Mouse (Mus musculus) forebrain, postnatal 0 days (tissue): ENCODE results near the gene Ube2o. TPM values are rescaled to one million over a fixed set of nuclear protein-coding genes. Genes with fewer than 3 reads are reported as not detected.

ENCODE experiments used
- ATAC-seq: fragments of 200-750 bp; cut with Nextera tagmentation; 2 replicates; pipeline ENCODE4 v1.8.0; 2017; ENCODE audit warnings: mild to moderate bottlenecking, moderate library complexity
- DNase-seq: peaks from one replicate; pipeline ENCODE4 v3.0.0-alpha.2; 2015
- H3K27ac ChIP-seq: fragments of 300-500 bp; sonication (generic); 2 replicates; pipeline ENCODE4 v1.5.1; 2014; ENCODE audit warnings: low read depth, mild to moderate bottlenecking, antibody characterized with exemption, low read length, moderate library complexity, mixed read lengths
- H3K27me3 ChIP-seq: fragments of 300-500 bp; sonication (generic); 2 replicates; pipeline ENCODE4 v1.6.1; 2014; ENCODE audit warnings: mild to moderate bottlenecking, low read length, mixed read lengths; ENCODE audit not compliant: insufficient read depth
- H3K36me3 ChIP-seq: fragments of 300-500 bp; sonication (generic); 2 replicates; pipeline ENCODE4 v1.6.1; 2014; ENCODE audit warnings: mild to moderate bottlenecking, moderate library complexity; ENCODE audit not compliant: insufficient read depth
- H3K4me1 ChIP-seq: fragments of 300-500 bp; sonication (generic); 2 replicates; pipeline ENCODE4 v1.6.1; 2014; ENCODE audit warnings: antibody characterized with exemption; ENCODE audit not compliant: insufficient read depth
- H3K4me2 ChIP-seq: fragments of 300-500 bp; sonication (generic); 2 replicates; pipeline ENCODE4 v1.6.1; 2014; ENCODE audit warnings: low read depth, mild to moderate bottlenecking, moderate library complexity
- H3K4me3 ChIP-seq: fragments of 300-500 bp; sonication (generic); 2 replicates; pipeline ENCODE4 v1.5.1; 2014; ENCODE audit warnings: low read depth, low read length, mixed read lengths
- H3K9ac ChIP-seq: fragments of 300-500 bp; sonication (generic); 2 replicates; pipeline ENCODE4 v1.6.1; 2014; ENCODE audit warnings: mild to moderate bottlenecking
- H3K9me3 ChIP-seq: fragments of 300-500 bp; sonication (generic); 2 replicates; pipeline ENCODE4 v1.6.1; 2016; ENCODE audit warnings: low read length
- CTCF ChIP-seq: sonication (generic); IDR thresholded peaks from 2 replicates; pipeline ENCODE4 v1.5.1; 2016; ENCODE audit warnings: antibody characterized with exemption, control low read depth, low read depth
- WGBS: fragments of 180-500 bp; shearing (Covaris S2); extraction: QIAGEN DNeasy Blood & Tissue Kit; methylation state at CpG from one replicate; pipeline ENCODE4 v1.1.7; 2014; 5-methylcytosine and 5-hydroxymethylcytosine counted together
- polyA plus RNA-seq: library from polyadenylated mRNA; unstranded; fragments of >200 nt; fragmentation: Nextera tagmentation; extraction: Ambion mirVana; gene quantifications from 2 replicates; pipeline ENCODE4 v1.2.1, GENCODE M21; 2015
- total RNA-seq: library from RNA; depleted of rRNA; stranded (reverse); fragments of >200 nt; gene quantifications from 2 replicates; pipeline ENCODE4 v1.2.3, GENCODE M21; 2014

Ube2o gene
- total and polyA plus RNA-seq, 2 experiments from 2014 or later, result 32.1 to 94.1 TPM

DNA sequence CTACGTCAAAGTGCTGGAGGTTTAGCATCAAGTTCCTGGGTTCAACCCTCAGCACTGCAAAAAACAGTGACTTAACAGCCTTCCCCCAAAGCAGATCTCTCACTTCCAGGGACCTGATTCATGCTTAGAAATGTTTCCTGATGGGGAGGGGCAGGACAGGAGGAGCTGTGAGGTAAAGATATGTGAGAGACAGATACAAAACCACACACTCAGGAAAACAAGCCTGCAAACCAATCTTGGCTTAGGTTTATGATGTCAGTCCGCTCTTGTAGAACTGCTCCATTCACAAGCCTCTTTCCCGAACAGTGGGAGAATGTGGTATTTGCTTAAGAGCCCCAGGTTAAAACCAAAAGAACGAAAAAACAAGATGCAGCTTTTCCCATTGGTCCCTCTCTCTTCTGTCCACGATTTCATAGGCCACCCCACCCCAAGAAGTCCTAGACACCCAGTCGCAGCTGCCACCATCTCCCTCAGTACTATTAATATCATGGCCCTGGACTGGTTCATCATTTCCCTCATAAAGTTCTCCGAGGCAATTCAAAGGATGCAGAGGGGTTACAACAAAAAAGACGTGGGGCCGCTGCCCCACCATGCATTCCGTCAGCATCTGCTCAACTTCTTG lies 1.1 kb downstream of the Ube2o start:
- 15% methylated on average over 10 of the region's 10 CpGs for WGBS
- H3K4me3 ChIP-seq, result peak overlapping the region; percentile 98
- no peaks in the 10 kb centered on the region for H3K36me3 ChIP-seq
- TF ChIP-seq CTCF, result no peak
- peak overlapping the region; percentile 93; the same call in 1 of the 2 replicates for H3K27ac ChIP-seq
- H3K4me2 ChIP-seq, result peak overlapping the region; percentile 49
- peaks cover 12% of the 10 kb centered on the region; the same call in 1 of the 2 replicates for H3K4me1 ChIP-seq
- H3K9me3 ChIP-seq, result no peaks in the 10 kb centered on the region
- peak overlapping the region; percentile 97 for H3K9ac ChIP-seq
- DNase-seq, result peak; percentile 49
- peak; percentile 10; the same call in 1 of the 2 replicates for ATAC-seq
- no peaks in the 10 kb centered on the region for H3K27me3 ChIP-seq

DNA sequence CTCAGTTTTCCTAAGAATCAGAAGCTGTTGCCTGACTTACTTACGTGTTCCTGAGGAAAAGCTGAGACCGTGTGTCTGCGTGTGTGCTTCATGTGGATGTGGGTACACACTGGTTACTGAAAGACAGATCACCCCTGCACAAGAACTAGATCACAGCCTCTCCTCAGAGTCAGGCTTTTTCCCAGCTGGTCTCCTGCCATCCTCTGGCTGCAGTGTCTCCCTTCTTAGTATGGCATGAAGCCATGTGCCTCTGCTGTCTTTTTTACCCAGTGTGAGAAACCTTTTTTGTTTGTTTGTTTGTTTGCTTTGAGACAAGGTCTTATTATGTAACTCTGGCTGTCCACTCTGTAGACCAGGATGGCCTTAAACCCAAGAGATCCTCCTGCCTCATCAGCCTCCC lies 2.0 kb downstream of the Ube2o start:
- Histone ChIP-seq H3K4me2 (peak overlapping the region; percentile 49; the same call in 1 of the 2 replicates), H3K4me3 (no peak overlapping the region), H3K36me3 (no peaks in the 10 kb centered on the region), H3K27ac (no peak overlapping the region), H3K4me1 (peaks cover 12% of the 10 kb centered on the region; the same call in 1 of the 2 replicates), H3K9ac (no peak overlapping the region), H3K27me3 (no peaks in the 10 kb centered on the region), H3K9me3 (no peaks in the 10 kb centered on the region)
- no peak for TF ChIP-seq CTCF
- ATAC-seq (no peak), DNase-seq (no peak)
- WGBS, result 85% methylated on average over 3 of the region's 3 CpGs

DNA sequence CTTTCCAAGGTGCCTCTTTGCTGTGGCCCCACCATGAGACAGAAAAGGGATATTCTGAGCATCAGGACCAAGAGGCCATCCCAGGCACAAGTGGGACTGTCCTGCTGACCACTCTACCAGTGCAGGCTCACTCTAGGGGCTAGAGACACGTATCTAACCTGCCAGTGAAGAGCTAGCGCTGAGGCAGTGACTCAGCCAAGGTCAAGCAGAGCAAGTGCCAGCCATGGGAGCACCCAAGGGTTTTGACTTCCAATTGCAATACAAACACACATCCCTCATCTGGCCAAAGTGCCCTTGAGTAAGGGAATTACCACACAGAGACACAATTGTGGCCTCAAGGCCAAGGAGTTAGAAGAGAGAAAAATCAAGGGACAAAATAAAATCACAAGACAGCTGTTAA lies 5.9 kb downstream of the Ube2o start:
- Histone ChIP-seq H3K4me1 (peaks cover 12% of the 10 kb centered on the region; the same call in 1 of the 2 replicates), H3K27ac (no peak overlapping the region), H3K4me3 (no peak overlapping the region), H3K27me3 (no peaks in the 10 kb centered on the region), H3K9me3 (no peaks in the 10 kb centered on the region), H3K4me2 (no peak overlapping the region), H3K9ac (no peak overlapping the region), H3K36me3 (peaks cover 4% of the 10 kb centered on the region; the same call in 1 of the 2 replicates)
- 88% methylated on average over 2 of the region's 2 CpGs for WGBS
- ATAC-seq (no peak), DNase-seq (no peak)
- TF ChIP-seq CTCF, result no peak

DNA sequence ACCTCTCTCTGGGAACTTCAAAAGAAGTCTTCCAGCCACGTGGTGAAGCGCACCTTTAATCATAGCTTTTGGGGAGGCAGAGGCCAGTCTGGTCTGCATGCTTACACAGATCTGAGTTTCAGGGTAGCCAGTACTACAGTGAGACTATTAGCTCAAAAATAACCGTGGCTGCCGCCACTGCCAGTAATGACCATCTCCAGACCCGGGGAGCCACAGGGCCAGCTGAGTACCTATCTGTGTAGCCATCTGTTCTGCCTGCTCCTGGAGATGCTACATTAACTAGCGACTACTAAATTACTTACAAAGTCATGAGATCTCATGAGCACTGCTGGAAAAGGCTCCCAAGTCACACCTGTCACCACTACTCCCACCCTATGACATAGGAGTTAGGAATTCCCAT lies 6.3 kb downstream of the Ube2o start:
- Histone ChIP-seq H3K27ac (no peak overlapping the region), H3K4me1 (peaks cover 12% of the 10 kb centered on the region; the same call in 1 of the 2 replicates), H3K4me2 (no peak overlapping the region), H3K9ac (no peak overlapping the region), H3K36me3 (peaks cover 4% of the 10 kb centered on the region; the same call in 1 of the 2 replicates), H3K9me3 (no peaks in the 10 kb centered on the region), H3K27me3 (no peaks in the 10 kb centered on the region), H3K4me3 (no peak overlapping the region)
- 70% methylated on average over 6 of the region's 6 CpGs for WGBS
- TF ChIP-seq CTCF, result no peak
- no peak for ATAC-seq
- no peak for DNase-seq

DNA sequence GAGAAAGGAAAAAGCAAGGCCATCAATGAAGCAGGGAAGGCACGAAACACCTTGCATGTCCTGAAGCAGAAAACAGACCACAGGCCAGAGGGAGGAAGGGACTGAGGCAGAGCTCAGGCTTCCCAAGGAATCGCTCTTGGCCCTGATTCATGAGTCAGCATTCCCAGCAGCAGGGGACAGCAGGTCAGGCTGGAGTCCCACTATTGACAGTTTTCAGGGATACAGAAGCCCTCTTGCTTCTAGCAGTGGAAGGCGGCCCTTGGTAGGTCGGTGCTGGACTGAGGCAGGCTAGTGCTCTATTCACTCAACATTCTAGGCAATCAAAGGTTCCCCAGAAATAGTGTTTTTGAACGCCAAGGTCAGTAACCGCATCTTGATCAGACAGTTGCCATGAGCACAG lies 6.8 kb downstream of the Ube2o start:
- WGBS, result 57% methylated on average over 6 of the region's 6 CpGs
- H3K27me3 ChIP-seq, result no peaks in the 10 kb centered on the region
- H3K9ac ChIP-seq, result no peak overlapping the region
- no peak for TF ChIP-seq CTCF
- ATAC-seq (no peak), DNase-seq (no peak)
- H3K9me3 ChIP-seq, result no peaks in the 10 kb centered on the region
- peaks cover 4% of the 10 kb centered on the region; the same call in 1 of the 2 replicates for H3K36me3 ChIP-seq
- H3K4me1 ChIP-seq, result peaks cover 10% of the 10 kb centered on the region; the same call in 1 of the 2 replicates
- no peak overlapping the region for H3K4me2 ChIP-seq
- H3K27ac ChIP-seq, result no peak overlapping the region
- no peak overlapping the region for H3K4me3 ChIP-seq

DNA sequence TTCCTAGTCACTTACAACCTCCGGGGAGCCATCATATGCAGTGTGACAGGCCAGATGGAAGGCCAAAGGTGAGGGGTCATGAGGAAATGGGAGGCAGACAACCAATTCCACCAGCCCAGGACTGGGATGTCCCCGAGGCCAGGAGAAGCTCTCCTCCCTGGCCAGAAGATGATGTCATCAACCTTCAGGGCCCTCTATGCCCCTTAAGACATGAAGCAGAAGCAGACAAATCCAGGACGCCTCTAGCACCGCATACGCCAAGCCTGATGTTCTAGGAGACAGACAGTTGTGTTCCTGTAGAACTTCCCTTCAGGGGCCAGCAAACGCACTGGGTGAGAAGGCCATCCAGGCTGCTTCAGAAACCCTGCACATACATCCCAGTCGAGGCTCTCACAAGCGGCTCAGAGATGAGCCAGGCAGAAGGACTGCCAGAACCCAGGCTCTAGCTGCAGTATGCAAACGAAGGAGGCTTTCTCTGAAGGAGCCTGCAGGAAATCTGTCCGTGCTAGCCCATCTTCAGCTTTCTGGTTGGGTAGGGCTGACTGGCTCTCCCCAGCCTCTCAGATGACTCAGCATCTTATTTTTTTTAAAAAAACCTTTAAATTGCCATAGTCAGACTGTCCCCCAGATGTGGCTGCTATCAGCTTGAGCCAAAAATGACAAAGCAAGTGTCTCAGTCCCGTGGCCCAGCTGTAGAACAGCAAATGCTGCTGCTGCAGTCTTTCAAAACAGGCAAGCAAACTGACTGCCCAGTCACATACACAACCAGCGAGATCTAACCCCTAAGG lies 8.3 kb downstream of the Ube2o start:
- no peak overlapping the region for H3K4me2 ChIP-seq

More for the DNA sequence above, 8.3 kb downstream of the Ube2o start:
- no peaks in the 10 kb centered on the region for H3K27me3 ChIP-seq
- no peak overlapping the region for H3K9ac ChIP-seq
- peaks cover 4% of the 10 kb centered on the region; the same call in 1 of the 2 replicates for H3K36me3 ChIP-seq
- no peaks in the 10 kb centered on the region for H3K9me3 ChIP-seq
- TF ChIP-seq CTCF, result no peak
- ATAC-seq (0 out of 2 replicates have a peak, but pooled peaks have one; percentile 12), DNase-seq (no peak)
- H3K27ac ChIP-seq, result no peak overlapping the region
- no peak overlapping the region for H3K4me3 ChIP-seq
- no peaks in the 10 kb centered on the region; the same call in 1 of the 2 replicates for H3K4me1 ChIP-seq
- 60% methylated on average over 12 of the region's 12 CpGs for WGBS
